Mouse (Mus musculus) erythroid progenitor cell, adult 5-6 weeks (primary cell): ENCODE measurements around the gene BC025446. TPM values are rescaled to one million over a fixed set of nuclear protein-coding genes. Genes with fewer than 3 reads are reported as not detected.

Experiments used
- total RNA-seq, 2 experiments: library from RNA; stranded (forward) in 1 of 2; stranded (reverse) in 1 of 2; fragments of 150-400 nt in 1 of 2; fragments of 186-747, 209-891 nt in 1 of 2; gene quantifications; 2 replicates each; pipeline versions ENCODE4 v1.2.3 to v1.2.4; 2015 to 2017; ENCODE audit warnings: low replicate concordance in 2 of 2

BC025446 gene
- total RNA-seq, 2 experiments from 2014 or later = not detected

Other genes with a start within 250 kb of the BC025446 start
- gene Ly6i, start 232.9 kb upstream of the BC025446 start, total RNA-seq (2015; ENCODE audit: low replicate concordance) = not detected in 2 replicates
- 3.7 TPM in 1 of 2 replicates, not detected in the other for gene Ly6i, start 232.9 kb upstream of the BC025446 start, total RNA-seq (2017; ENCODE audit: low replicate concordance)
- gene Ly6a, start 218.3 kb upstream of the BC025446 start, total RNA-seq (2015; ENCODE audit: low replicate concordance) = 3.4 and 20.5 TPM in 2 replicates
- 1.3 TPM in 1 of 2 replicates, not detected in the other for gene Ly6a, start 218.3 kb upstream of the BC025446 start, total RNA-seq (2017; ENCODE audit: low replicate concordance)
- 5.9 and 6.8 TPM in 2 replicates for gene Ly6c1, start 167.5 kb upstream of the BC025446 start, total RNA-seq (2015; ENCODE audit: low replicate concordance)
- not detected in 2 replicates for gene Ly6c1, start 167.5 kb upstream of the BC025446 start, total RNA-seq (2017; ENCODE audit: low replicate concordance)
- 894 and 949 TPM in 2 replicates for gene Ly6c2, start 104.4 kb upstream of the BC025446 start, total RNA-seq (2015; ENCODE audit: low replicate concordance)
- gene Ly6c2, start 104.4 kb upstream of the BC025446 start, total RNA-seq (2017; ENCODE audit: low replicate concordance) = 73.5 and 201 TPM in 2 replicates
- 34.2 and 62.0 TPM in 2 replicates for gene Ly6g, start 61.1 kb upstream of the BC025446 start, total RNA-seq (2015; ENCODE audit: low replicate concordance)
- gene Ly6g, start 61.1 kb upstream of the BC025446 start, total RNA-seq (2017; ENCODE audit: low replicate concordance) = 13.9 TPM in 1 of 2 replicates, not detected in the other
- gene Ly6f, start 52.0 kb downstream of the BC025446 start, total RNA-seq (2015; ENCODE audit: low replicate concordance) = not detected in 2 replicates
- not detected in 2 replicates for gene Ly6f, start 52.0 kb downstream of the BC025446 start, total RNA-seq (2017; ENCODE audit: low replicate concordance)